Mouse (Mus musculus) retina, adult 2 months (tissue): ENCODE data around the gene 1700003E16Rik.

Experiments used
- DNase-seq: peaks from one replicate; pipeline ENCODE4 v3.0.0-alpha.2; 2012; ENCODE audit warnings: low read depth, low spot score

The 1700003E16Rik gene

DNA sequence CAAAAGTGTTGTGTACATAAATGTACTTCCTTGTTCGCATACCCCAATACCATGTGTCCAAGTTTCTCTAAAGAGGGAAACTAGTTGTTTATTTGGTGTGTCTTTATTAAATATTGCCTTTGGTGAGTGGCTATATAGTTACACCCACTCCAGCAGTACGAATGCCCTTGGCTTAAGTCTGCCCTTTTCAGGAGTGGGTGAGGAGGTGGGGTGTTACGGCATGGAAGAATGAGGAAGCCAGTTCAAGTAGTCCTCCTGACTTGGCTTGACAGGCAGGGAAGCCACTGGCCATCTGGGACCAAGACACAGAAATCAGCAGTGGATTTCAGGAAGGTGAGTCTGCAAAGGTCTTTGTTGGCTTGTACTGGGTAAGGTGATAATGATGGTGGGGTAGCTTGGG lies 49.6 kb downstream of the 1700003E16Rik start:
- no peak for DNase-seq

GRCm38 (mm10) chr6:83206321-83206720 lies 50.1 kb downstream of the 1700003E16Rik start:
- DNase-seq = no peak

DNA sequence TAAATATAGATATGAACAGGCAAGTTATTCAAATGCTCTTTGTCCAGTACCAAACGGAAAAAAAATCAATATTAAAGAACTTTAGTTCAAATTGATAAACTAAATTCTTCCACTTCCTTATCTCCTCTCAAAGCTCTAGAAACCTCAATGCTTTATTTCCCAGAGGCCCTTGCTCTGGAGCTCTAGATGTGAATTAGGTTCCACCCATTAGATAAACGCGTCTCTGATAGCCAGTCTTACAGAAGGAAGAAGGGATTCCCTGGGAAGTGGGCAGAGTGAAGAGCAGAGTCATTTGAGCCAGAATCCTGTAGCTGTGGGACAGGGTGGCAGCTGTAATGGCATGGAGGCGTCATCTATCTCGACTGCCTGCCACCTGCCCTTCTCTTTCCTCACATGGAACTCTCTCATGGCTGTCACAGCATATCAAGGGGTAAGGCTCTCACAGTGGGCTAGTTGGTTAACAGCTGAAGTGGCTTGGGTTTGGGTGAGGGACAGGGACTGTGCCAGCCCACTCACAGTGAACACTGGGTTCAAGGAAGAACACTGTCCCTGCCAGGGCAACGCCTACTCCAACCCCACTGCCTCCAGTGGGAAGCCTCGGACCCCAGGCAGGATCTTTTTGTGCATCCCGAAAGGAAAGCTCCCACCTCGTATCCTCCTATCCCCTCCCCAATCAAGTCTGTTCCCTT lies 51.3 kb downstream of the 1700003E16Rik start:
- DNase-seq = no peak

DNA sequence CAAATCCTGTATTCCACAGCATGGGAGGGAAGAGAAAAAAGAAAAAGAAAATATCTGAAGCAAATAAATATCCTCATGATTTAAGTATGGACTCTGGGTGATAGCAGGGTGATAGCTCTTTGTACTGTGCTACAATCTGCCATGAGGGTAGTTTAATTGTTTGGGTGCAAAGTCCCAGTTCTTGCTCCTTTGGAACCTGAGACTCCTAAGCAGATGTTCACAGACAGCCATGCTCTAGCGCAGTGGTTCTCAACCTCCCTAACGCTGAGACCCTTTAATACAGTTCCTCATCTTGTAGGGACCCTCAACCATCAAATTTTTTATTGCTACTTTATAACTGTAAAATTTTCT lies 51.8 kb downstream of the 1700003E16Rik start:
- DNase-seq = no peak

DNA sequence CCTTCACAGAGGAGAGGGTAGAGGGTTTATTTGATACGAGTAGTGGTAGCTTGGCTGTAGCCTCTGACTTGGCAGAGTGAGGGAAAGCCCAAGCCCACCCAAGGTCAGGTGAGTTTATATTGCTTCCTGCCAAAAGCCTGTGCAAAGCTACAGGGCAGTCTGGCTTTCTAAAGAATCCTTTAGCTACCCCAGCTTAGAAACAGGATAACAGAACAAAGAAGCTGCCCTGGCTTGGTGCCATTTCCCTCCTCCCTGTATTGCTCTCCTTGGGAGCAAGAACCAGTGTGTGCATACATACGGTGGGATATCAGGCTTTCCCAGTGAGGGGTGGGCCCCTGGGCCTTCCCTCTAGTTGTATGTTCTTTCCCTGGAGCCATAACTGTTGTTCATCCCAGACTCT lies 54.3 kb downstream of the 1700003E16Rik start:
- DNase-seq = no peak

DNA sequence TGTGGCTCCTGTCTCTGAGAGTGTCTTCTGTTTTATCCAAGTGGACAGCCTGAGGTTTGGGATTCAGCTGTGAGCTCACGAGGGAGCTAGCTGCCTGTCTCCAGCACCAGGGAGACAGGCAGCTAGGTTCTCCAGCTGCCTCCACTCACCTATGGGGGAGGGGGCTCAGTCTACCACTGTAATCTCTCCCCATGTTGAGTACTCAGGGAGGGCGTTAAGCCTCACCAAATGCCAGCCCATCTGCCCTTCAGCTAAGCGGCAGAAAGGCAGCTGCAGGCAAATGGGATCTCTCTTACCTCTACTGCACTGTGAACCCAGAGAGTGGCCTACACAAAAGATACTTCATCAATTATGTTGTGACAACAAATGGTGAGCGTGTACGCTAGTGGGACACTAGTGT lies 55.3 kb downstream of the 1700003E16Rik start:
- DNase-seq = peak; percentile 58
